Mouse (Mus musculus) embryonic facial prominence, embryonic 11.5 days (tissue): ENCODE measurements around the gene Sphk2. TPM values are rescaled to one million over a fixed set of nuclear protein-coding genes. Genes with fewer than 3 reads are reported as not detected.

ENCODE experiments used
- ATAC-seq: fragments of 200-750 bp; cut with Nextera tagmentation; replicated peaks from 2 replicates; pipeline ENCODE4 v1.8.0; 2017; ENCODE audit warnings: low read depth; ENCODE audit not compliant: insufficient number of reproducible peaks, low FRiP score, low TSS enrichment
- DNase-seq: peaks from one replicate; pipeline ENCODE4 v3.0.0-alpha.2; 2015; ENCODE audit warnings: low spot score
- H3K27ac ChIP-seq: fragments of 300-500 bp; sonication (generic); replicated peaks from 2 replicates; pipeline ENCODE4 v1.5.1; 2014; ENCODE audit warnings: mild to moderate bottlenecking, low read depth, low read length, control low read depth
- H3K27me3 ChIP-seq: fragments of 300-500 bp; sonication (generic); 2 replicates; pipeline ENCODE4 v1.6.1; 2014; ENCODE audit warnings: mild to moderate bottlenecking, low read length, moderate library complexity, mixed read lengths; ENCODE audit not compliant: control insufficient read depth, insufficient read depth
- H3K36me3 ChIP-seq: fragments of 300-500 bp; sonication (generic); replicated peaks from 2 replicates; pipeline ENCODE4 v1.6.1; 2014; ENCODE audit warnings: low read depth, mild to moderate bottlenecking, low read length, moderate library complexity, mixed read lengths; ENCODE audit not compliant: control insufficient read depth, insufficient read depth
- H3K4me1 ChIP-seq: fragments of 300-500 bp; sonication (generic); 2 replicates; pipeline ENCODE4 v1.6.1; 2014; ENCODE audit warnings: low read length, mixed read lengths; ENCODE audit not compliant: control insufficient read depth, insufficient read depth
- H3K4me2 ChIP-seq: fragments of 300-500 bp; sonication (generic); 2 replicates; pipeline ENCODE4 v1.6.1; 2014; ENCODE audit warnings: low read depth, mild to moderate bottlenecking, control low read depth, low read length, moderate library complexity
- H3K4me3 ChIP-seq: fragments of 300-500 bp; sonication (generic); 2 replicates; pipeline ENCODE4 v1.5.1; 2014; ENCODE audit warnings: low read depth, low read length, control low read depth
- H3K9ac ChIP-seq: fragments of 300-500 bp; sonication (generic); replicated peaks from 2 replicates; pipeline ENCODE4 v1.6.1; 2014; ENCODE audit warnings: mild to moderate bottlenecking, control low read depth, low read length
- H3K9me3 ChIP-seq: fragments of 300-500 bp; sonication (generic); replicated peaks from 2 replicates; pipeline ENCODE4 v1.6.1; 2016; ENCODE audit warnings: mild to moderate bottlenecking, low read length, inconsistent platforms, mixed read lengths; ENCODE audit not compliant: control insufficient read depth
- whole genome bisulfite sequencing: fragments of 180-500 bp; shearing (Covaris S2); extraction: QIAGEN DNeasy Blood & Tissue Kit; methylation state at CpG from one replicate; pipeline ENCODE4 v1.1.7; 2014; 5-methylcytosine and 5-hydroxymethylcytosine counted together
- polyA plus RNA-seq: library from polyadenylated mRNA; unstranded; fragments of >200 nt; fragmentation: Nextera tagmentation; extraction: Ambion mirVana; gene quantifications from 2 replicates; pipeline ENCODE4 v1.2.1, GENCODE M21; 2014

Gene Sphk2
- polyA plus RNA-seq, 1 experiment from 2014 or later = 14.9 TPM

GRCm38 (mm10) chr7:45713881-45714520 is 3.8 kb downstream of the Sphk2 start:
- DNase-seq (no peak), ATAC-seq (no peak)
- Histone ChIP-seq H3K36me3 (peaks cover 11% of the 10 kb centered on the region), H3K4me1 (peaks cover 10% of the 10 kb centered on the region), H3K27me3 (no peaks in the 10 kb centered on the region), H3K9ac (peak overlapping the region; percentile 28), H3K4me3 (peak overlapping the region; percentile 67; the same call in 1 of the 2 replicates), H3K4me2 (peak overlapping the region; percentile 85; the same call in 1 of the 2 replicates), H3K27ac (no peak overlapping the region), H3K9me3 (no peaks in the 10 kb centered on the region)
- 89% methylated on average over 6 of the region's 6 CpGs for whole genome bisulfite sequencing

GRCm38 (mm10) chr7:45713396-45713795 is 4.4 kb downstream of the Sphk2 start:
- WGBS = 87% methylated on average over 16 of the region's 16 CpGs
- Histone ChIP-seq H3K4me2 (no peak overlapping the region), H3K4me3 (no peak overlapping the region), H3K9ac (no peak overlapping the region), H3K36me3 (peaks cover 11% of the 10 kb centered on the region), H3K9me3 (no peaks in the 10 kb centered on the region), H3K27ac (no peak overlapping the region), H3K27me3 (no peaks in the 10 kb centered on the region), H3K4me1 (peaks cover 15% of the 10 kb centered on the region)
- DNase-seq (no peak), ATAC-seq (no peak)

GRCm38 (mm10) chr7:45712022-45712757 is 5.6 kb downstream of the Sphk2 start:
- ATAC-seq = no peak
- peaks cover 19% of the 10 kb centered on the region for H3K4me1 ChIP-seq
- peaks cover 11% of the 10 kb centered on the region for H3K36me3 ChIP-seq
- no peaks in the 10 kb centered on the region for H3K27me3 ChIP-seq
- no peak overlapping the region for H3K27ac ChIP-seq
- WGBS = 88% methylated on average over 21 of the region's 21 CpGs
- H3K9me3 ChIP-seq = no peaks in the 10 kb centered on the region
- DNase-seq = no peak
- H3K4me2 ChIP-seq = 0 out of 2 replicates have a peak overlapping the region, but pooled peaks have one; percentile 4
- H3K9ac ChIP-seq = no peak overlapping the region
- H3K4me3 ChIP-seq = no peak overlapping the region

GRCm38 (mm10) chr7:45711316-45712021 is 6.3 kb downstream of the Sphk2 start:
- peaks cover 17% of the 10 kb centered on the region for H3K4me1 ChIP-seq
- H3K4me3 ChIP-seq = no peak overlapping the region
- peaks cover 11% of the 10 kb centered on the region for H3K36me3 ChIP-seq
- WGBS = 93% methylated on average over 24 of the region's 24 CpGs
- H3K4me2 ChIP-seq = no peak overlapping the region
- no peak overlapping the region for H3K9ac ChIP-seq
- H3K27ac ChIP-seq = no peak overlapping the region
- no peak for DNase-seq
- no peaks in the 10 kb centered on the region for H3K9me3 ChIP-seq
- no peaks in the 10 kb centered on the region for H3K27me3 ChIP-seq
- ATAC-seq = no peak

- H3K4me1 ChIP-seq = peaks cover 15% of the 10 kb centered on the region
- ATAC-seq (no peak), DNase-seq (no peak)
- H3K9ac ChIP-seq = no peak overlapping the region
- H3K27me3 ChIP-seq = no peaks in the 10 kb centered on the region
- H3K36me3 ChIP-seq = peaks cover 11% of the 10 kb centered on the region
- no peak overlapping the region for H3K4me3 ChIP-seq
- no peak overlapping the region for H3K4me2 ChIP-seq
- 90% methylated on average over 20 of the region's 20 CpGs for WGBS
- no peak overlapping the region for H3K27ac ChIP-seq
- no peaks in the 10 kb centered on the region for H3K9me3 ChIP-seq
Measured at GRCm38 (mm10) chr7:45710477-45711191, 7.2 kb downstream of the Sphk2 start.

GRCm38 (mm10) chr7:45709677-45710355 is 8.0 kb downstream of the Sphk2 start:
- no peak for DNase-seq
- peaks cover 11% of the 10 kb centered on the region for H3K36me3 ChIP-seq
- no peaks in the 10 kb centered on the region for H3K9me3 ChIP-seq
- peaks cover 14% of the 10 kb centered on the region for H3K4me1 ChIP-seq
- no peak overlapping the region for H3K27ac ChIP-seq
- ATAC-seq = no peak
- no peaks in the 10 kb centered on the region for H3K27me3 ChIP-seq
- H3K4me2 ChIP-seq = no peak overlapping the region
- H3K9ac ChIP-seq = no peak overlapping the region
- H3K4me3 ChIP-seq = no peak overlapping the region
- 76% methylated on average over 14 of the region's 14 CpGs for WGBS

- H3K4me3 ChIP-seq = no peak overlapping the region
- H3K4me2 ChIP-seq = no peak overlapping the region; the same call in 1 of the 2 replicates
- ATAC-seq = no peak
- peaks cover 13% of the 10 kb centered on the region for H3K4me1 ChIP-seq
- H3K36me3 ChIP-seq = peaks cover 11% of the 10 kb centered on the region
- no peak overlapping the region for H3K27ac ChIP-seq
- H3K9me3 ChIP-seq = no peaks in the 10 kb centered on the region
- H3K9ac ChIP-seq = no peak overlapping the region
- H3K27me3 ChIP-seq = no peaks in the 10 kb centered on the region
- peak; percentile 60 for DNase-seq
- 62% methylated on average over 6 of the region's 6 CpGs for whole genome bisulfite sequencing
Measured at GRCm38 (mm10) chr7:45709036-45709435, 8.8 kb downstream of the Sphk2 start.
